Mouse (Mus musculus): ENCODE results near the gene Hspg2. TPM values are rescaled to one million over a fixed set of nuclear protein-coding genes. Genes with fewer than 3 reads are reported as not detected.

Hspg2 gene
- total RNA-seq, 2 experiments from 2014 or later = 170 to 191 TPM

Small RNA genes lying within 50 kb of the gene (microRNA-seq; reads per million reads assigned to microRNA genes)
- gene Mir7018 = 5.0 reads per million, percentile 14 among the genes with 10 or more reads in this experiment

Other genes with a start within 250 kb of the Hspg2 start
- 10 to 100 TPM; 68.5 to 70.1 TPM for gene Wnt4, start 191.3 kb upstream of the Hspg2 start, total RNA-seq (2021)
- gene Cdc42, start 111.0 kb upstream of the Hspg2 start, total RNA-seq (2021) = 100 to 1,000 TPM; 407 to 413 TPM
- gene Cela3a, start 59.0 kb upstream of the Hspg2 start, total RNA-seq (2021) = 1 to 10 TPM in 1 of 2 experiments, not detected in 1; 8.3 TPM
- gene Cela3b, start 38.2 kb upstream of the Hspg2 start, total RNA-seq (2021) = 100 to 1,000 TPM in 1 of 2 experiments, not detected in 1; 918 TPM
- gene 1700013G24Rik, start 15.5 kb upstream of the Hspg2 start, total RNA-seq (2021) = not detected
- gene Ldlrad2, start 105.8 kb downstream of the Hspg2 start, total RNA-seq (2021) = not detected
- 100 to 1,000 TPM; 139 to 150 TPM for gene Usp48, start 125.0 kb downstream of the Hspg2 start, total RNA-seq (2021)
- gene Rap1gap, start 196.0 kb downstream of the Hspg2 start, total RNA-seq (2021) = 10 to 100 TPM; 83.5 to 96.1 TPM